Mouse (Mus musculus): ENCODE measurements at regions not wholly inside any gene's neighbourhood (a gene's known extent, or its start where the extent isn't known, plus 50 kb on each side); places are given as distances from the start of the nearest gene placed in this dataset.
A peak's percentile ranks its signal among the peaks of the same experiment; 100 is the strongest.

DNA sequence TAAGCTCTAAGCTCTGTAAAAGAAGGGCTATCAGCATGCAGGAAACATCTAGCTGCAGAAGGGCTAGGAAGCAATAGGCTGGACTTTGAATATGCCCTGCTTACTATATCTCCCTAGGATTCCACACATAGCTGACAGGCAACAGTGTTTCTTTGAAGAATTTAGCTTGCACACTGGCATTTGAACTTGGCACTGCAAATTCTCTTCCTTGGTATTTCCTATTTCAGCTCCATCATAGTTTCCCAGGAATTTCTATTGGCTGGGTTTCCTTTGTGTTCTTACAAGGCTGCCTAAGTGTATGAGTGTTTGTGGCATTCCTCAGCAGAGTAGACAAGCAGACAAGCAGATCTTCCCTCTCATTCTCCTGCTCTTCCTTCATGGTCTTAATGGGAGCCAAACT, 159.0 kb upstream of the Fggy start:
- DNase-seq: no peak

DNA sequence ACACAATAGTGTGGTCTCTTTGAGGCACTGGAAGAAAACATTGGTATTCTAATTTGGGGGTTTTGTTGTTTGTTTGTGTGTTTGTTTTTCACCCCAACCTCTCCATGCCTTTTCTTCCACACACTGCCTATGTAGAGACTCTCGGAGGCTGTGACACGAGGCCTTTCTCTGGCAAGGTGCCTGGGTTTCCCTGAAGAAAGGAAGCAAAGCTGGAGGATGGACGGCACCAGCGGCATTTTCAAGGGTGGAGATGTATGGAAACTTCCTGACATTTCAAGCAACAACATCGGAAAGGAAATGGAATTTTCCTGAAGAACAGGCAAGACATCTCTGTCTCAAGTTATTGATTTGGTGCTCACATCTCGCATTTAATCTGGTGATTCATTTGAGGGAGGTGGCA, 155.0 kb upstream of the Fggy start:
- no peak for DNase-seq

DNA sequence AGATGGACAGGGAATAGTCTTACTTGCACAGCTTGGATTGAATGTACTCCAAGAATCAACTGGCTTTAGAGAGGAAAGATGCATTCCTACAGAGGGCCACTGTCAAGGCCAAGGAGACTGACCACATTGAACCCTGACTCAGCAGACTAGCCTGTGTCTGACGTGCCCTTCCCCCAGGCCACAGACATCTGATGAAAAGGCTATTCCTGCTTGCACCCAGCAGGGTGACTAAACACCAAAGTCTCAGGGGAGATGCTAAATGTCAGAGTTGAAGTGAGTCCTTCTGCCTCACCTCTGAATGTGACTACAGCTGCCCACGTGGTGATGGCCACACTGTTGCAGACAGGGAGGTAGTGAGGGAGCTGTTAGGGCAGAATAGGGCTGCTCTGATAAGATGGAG, 140.2 kb upstream of the Fggy start:
- DNase-seq: no peak

DNA sequence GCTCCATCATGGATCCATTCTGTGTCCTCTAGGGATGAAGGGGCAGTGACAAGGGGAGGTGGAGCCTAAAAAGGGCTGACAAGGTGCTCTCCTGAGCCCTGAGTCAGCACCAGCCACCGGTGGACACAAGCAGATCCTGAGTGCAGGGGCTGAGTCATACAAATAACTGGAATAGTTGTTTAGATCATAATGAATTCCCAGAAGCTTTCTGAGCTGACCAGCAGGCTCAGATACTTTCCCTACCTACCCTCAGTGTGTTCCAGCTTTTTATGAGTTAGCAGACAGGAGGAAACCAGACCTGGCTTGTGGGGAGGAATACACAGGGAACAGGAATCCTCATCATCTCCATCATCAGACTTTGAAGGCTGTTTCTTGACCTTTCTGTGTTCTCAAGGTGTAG, 130.7 kb upstream of the Fggy start:
- DNase-seq: no peak

DNA sequence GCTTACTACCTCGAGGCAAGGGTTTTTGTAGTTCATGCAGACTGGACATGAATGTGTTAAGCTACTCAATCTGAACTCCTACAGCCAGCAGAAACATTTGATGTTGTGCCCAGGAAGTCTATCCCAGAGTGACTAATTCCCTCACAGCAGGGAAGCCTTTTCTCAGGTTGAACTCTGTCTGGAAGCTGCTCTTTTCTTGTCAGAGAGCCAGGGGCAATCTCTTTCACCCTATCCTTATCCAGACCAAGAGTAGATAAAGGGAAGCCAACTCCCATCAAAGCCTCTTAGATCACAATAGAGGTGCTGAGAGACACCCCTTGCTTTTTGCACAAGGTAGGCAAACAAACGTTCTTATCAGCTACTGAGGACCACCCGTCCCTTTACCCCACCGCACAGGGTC, 122.8 kb upstream of the Fggy start:
- DNase-seq: no peak

DNA sequence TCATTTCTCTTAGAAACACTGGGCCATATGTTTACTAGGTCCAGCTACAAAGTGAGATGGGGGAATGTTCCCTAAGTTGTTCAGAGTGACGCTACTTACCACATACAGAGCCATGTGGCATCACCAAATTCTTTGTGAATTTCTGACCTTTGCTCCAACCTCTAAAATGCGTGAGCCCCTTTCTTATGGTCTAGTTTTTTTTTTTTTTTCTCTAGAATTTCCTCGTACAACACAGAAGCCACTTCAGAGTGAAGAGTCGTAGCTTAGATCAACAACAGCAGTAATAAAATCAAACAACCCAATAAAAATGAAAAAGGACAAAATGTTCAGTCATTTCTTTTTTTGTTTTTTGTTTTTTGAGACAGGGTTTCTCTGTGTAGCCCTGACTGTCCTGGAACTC, 122.2 kb upstream of the Fggy start:
- no peak for DNase-seq

DNA sequence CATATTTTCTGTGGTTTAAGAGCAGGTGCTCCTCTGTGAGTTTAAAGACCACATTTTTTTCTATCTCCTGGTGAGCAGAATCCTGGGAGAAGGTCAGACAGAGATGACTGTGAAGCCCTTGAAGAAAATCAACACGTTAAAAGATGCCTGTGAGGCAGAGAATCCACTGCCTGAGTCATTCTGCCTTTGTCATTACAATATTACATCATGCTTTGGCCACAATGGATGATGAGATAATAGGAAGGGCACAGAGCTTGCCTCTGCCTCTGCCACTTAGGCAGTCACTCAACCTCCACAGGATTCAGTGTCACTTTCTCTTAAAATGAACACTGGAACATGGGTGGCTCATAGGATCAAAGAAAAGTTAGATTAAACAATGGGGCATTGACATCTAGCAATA, 117.5 kb upstream of the Fggy start:
- no peak for DNase-seq

DNA sequence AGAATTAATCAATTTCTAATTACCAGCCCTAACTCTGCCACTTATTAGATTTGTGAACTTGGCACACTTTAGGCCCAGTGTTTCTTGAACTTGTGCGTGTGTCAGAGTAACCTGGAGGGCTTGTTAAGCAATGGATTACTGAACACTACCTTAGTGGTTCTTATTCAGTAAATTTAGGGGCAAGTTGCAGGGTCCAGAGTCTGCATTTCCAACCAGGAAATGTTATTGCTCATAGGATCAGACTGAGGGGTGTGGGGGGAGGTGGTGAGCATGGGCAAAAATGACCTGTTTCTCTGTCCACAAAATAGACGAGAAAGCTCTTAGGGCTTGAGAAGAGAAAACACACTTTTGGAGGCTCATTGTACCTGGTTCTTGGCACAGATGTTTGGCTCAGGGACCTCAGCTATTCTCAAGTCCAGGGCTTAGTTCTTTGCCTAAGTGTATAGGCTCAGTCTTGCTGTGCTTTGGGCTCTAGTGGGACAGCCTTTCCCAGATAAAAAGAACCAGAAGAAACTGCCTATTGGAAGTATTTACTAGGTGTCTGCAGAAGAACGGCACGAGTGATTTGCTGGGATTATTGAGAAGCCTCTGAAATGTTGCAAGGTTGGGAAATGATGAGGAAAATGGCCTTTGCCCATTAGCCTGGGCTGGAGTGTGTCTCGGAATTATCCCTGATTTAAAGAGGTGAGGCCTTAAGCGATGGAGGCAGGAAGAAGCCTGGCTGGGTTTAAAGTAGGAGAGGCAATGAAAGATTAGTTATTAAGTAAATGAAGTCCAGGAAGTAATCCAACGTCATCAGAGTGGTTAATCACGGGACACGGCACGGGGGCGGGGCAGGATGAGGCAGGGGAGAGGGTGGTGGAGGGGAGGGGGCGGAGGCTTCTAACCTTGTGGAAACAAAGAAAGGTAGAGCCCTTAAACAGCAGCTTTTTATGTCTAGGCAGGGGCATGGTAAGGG, 113.2 kb upstream of the Fggy start:
- DNase-seq: no peak

DNA sequence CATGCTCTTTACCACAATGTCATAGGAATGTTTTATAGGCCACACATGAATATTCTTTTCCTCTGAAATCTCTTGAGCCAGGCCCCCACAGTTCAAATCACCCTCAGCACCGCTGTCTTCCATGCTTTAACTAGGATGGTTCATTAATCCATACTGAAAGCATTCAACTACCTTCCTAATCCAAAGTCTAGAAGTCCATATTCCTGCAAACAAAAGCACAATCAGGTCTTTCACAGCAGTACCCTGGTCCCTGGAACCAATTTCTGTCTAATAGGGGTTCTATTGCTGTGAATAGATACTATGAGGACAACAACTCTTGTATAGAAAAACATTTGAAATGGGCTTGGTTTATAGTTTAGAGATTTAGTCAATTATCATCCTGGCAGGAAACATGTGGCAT, 107.0 kb upstream of the Fggy start:
- no peak for DNase-seq

DNA sequence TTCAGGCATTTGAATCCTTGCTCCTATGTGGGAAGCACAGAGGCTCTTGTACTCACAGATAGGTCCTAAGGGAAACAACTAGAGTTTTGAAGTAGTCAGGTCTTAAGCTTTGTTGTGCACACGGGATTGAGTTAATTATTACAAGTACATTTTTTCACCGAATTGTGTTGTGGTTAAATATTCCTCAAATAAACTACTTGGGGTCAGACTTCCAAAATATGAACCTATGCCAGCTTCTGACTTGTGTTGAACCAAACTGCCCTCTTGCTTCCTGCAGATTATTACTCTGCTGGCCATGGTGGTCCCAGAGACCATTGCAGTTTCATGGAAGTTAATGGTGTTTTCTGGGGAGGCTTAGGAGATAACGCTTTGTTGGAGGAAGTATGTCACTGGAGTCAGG, 105.5 kb upstream of the Fggy start:
- no peak for DNase-seq

DNA sequence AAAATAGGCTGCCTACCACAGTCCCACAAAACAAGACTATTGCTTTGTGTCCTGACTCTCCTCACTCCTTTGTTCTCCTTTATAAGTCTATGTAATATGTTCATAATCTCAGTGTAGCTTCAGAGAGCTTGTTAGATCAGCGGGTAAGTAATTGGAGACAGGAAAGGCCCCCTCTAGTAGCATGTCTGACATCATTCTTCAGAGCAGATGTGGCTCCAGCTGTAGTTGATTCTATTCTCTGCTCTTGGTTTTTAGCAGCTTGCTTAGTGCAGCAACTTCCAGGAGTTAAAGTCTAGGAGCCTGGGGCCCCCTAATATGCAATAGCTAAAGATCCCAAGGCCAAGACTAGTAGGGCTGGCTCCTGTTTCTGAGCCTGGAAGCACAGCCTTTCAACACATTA, 101.0 kb upstream of the Fggy start:
- no peak for DNase-seq

DNA sequence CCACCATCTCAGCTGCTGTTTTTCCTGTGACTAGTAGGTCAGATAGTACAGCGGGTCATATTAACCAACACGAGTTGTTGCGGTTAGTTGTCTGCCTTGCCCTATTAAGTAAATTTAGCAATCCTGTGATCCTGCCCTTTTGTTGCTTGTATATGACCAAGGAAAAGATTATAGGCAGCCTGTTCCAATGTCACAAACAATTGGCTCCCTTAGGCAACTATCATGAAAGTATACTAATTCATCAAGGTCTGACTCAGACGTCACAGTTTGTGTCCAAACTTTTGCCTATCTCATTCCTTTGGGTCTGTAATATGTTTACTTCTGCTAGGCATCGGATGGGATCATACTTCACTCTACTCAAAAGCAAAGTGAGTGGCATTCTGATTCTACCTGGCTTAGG, 100.4 kb upstream of the Fggy start:
- DNase-seq: no peak

DNA sequence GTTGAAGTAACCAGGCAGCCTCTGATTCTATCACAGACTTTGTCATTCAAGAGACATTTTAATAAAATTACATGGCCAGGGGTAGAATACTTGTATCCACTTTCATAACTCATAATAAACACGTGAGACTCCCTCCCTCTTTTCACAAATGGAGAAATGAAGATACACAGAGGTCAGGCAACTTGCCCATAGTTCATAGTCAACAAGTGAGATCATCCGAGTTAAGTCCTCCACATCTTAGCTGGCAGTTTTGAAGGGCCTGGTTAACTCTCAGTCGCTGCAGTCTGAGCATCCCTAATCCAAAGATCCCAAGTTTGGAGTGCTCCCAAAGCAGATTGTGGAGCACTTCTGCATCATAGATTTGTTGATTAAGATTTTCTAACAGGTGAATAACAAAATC, 94.8 kb upstream of the Fggy start:
- DNase-seq: no peak

DNA sequence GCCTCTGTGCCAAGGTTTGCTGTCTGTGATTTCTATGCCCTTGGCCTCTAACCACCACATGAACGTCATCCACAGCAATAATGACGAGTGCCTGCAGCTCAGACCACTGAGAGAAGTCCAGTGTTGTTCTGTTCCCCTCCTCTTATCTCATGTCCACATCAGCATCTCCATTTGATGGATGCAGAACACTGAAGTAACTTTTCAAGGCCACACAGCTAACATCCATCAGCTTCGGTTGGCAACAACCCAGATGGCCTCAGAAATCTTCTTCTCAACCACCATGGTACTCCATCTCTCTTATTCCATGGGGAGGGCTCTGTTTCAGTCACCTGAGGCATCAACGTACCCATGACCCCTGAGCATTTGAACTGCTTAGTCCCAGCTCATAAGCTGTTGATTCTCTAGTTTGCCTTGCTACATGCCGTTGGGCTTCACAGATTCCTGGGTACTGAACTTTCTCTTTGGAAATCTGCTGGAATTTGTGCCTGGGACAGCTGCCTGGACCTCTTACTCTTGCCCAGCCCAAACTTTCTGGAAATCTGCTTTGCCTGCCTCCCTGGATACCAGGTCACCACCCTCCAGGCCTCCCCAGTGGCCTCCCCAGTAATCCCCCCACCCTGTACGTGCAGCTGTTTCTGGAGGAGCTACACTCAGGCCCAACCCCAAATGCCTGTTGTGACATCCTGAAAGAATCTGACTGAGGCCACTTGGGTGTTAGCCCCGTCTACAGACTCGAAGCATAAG, 94.1 kb upstream of the Fggy start:
- DNase-seq: no peak

DNA sequence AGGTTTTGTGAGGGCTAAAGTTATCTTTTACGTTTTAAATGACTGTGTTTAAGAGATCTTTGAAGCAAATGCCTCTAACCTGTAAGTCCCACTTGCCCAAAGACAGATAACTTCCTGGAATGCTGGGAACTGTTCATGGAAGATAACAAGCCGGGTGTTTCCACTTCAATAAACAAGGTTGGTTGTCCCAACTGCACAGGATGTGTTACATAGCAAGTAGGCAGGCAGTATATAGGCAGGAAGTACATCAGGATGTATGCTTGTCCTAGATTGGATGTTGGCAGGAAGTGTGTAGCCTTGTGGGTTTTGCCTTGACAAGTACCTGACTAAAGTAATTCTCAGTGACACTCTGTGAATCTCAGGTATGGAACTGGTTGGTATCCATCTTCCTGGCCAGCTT, 90.7 kb upstream of the Fggy start:
- no peak for DNase-seq

DNA sequence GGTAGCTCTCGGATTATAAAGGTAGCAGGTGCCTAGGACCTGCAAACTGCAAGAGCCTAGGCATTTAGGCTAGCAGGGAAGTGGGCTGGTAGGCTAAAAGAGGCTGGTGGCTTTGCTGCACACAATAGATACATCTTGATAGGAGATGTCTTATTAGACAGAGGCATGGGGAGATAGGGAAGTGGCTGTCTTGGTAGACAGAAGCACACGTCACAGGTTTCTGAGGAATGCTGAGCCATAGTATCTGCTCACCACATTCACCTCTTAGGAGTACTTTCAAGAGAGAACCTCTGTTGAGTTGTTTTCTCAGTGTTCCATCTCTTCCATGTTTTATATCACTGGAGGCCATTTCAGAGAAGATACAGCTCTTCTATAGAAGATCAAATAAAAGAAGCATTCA, 89.8 kb upstream of the Fggy start:
- DNase-seq: no peak

DNA sequence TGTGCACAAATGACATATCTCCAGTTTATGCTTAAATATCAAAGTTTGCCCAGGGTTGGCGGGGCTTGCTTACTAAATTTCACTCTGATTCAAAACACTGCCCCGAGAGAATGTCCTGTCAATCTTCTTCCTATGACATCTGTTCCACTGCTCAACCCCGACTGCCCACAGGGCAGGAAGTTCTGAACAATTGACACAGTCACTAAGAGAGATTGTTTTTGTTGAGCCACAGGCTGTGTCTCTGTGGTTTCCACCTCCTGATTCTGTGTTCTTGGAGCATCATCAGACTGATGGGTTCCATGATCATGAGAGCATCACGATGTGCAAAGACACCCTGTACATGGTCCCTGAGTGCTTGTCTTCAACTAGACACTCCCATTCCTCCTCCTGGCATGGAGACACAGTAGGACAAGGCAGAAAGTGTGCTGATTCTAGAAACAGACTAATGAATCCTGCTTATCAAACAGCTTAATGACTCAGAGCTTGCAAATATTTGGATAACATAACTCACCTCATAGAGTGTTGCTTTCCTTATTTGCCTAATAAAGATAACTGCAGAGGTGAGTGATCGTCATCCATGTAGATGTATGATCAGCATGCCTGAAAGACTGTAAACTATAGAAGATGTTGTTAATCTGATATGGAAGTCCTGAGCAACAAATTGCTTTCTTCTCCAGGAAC, 82.4 kb upstream of the Fggy start:
- no peak for DNase-seq

DNA sequence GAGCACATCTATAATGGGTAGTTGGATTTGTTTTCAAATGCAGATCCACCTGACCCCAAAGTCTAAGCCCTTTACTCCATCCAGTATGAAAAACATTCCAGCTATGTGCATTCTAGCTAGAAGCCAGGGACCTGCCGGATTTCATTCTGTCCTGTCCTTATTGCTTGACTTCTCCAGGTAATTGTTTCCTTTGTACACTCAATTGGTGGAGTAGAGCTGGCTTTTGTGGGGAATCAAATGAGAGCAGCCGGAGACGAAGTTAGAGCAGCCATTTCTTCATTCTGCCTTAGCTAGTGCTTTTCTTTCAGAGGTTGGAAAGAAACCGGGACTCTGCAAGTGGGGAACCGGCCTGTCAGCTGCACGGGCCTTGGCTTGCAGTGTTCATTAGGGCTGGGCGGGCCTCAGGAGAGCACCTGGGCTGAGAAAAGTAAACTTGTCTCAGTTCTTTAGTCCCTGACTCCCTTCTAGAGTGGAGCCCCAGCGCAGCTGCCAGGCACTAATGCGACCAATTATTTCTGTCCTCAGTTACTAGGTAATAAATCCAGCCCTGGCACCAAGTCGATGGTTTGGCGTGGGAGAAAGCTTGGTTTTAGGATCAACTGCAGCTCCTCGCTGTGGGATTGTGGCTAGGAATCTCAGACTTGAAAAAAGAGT, 81.1 kb upstream of the Fggy start:
- DNase-seq: peak in 1 of 2 experiments; percentile 3

DNA sequence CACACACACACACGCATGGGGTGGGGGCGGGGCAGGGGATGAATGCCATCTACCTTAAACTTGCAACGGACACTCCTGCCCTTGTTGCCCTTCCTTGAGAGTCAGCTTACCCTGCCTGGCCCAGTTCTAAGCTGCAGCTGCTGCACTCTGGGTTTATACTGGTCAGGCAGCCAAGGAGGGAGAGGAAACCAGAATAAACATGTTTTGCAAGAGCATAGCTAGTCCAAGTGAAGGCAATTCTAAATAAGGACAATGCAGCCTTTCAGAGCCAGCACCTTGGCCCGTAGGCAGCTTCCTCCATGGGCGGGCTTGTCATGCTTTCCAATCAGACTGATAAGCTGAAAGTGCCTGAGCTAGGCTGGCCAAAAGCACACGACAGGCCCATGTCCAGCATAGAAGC, 73.7 kb upstream of the Fggy start:
- no peak for DNase-seq

DNA sequence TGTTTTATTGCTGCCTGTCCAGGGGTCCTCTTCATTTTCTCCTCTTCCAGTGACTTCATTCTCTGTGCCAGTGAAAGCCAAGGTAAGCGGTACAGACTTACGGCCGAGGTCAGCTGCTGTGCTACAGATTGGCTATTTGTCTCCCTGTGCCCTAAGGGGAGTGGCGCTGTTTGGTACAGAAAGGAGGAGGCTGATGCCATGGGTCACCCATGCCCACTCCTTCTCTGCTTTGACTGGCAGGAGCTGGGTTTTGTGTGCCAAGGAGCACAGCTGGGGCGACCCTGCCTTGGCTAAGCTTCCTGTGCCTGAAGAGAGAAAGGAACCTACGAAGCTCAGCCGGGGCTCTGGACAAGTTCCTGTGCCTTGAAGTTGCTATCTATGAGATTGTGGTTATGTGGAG, 70.0 kb upstream of the Fggy start:
- peak; percentile 18 to 24 for DNase-seq

DNA sequence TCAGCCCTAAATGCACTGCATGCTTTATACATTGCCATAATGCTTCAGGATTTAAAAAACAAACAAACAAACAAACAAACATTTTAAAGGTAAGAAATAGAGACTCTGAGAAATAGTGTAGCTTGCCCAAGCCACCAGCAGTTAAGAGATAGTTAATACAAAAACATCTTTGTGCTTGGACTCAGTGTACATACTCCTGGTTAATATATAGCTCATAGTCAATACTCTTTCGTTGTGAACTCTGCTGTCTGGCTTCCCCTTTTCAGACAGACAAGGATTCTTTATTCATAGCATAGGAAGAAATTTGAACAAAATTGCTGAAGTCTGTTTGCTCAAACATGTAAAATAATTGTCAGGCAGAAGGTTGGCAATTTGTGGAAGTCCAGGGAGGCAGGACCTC, 69.3 kb upstream of the Fggy start:
- DNase-seq: no peak

DNA sequence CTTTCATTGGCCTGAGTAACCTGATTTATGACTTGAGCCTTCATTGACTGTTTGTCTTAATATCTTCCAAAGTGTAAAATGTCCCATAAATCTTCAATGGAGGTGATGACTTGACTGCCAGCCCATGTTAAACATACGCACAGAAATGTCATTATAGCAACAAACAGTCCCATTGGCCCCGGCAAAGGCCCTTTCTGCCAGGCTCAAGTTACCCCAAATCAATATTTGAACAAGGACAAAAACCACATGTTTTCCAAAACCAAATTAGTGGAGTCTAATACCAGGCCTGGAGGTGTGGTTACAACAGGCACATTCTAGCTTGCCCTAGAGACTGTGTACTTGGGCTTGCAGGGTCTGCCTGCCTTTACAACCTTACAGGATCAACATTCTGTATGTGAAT, 68.2 kb upstream of the Fggy start:
- DNase-seq: no peak

DNA sequence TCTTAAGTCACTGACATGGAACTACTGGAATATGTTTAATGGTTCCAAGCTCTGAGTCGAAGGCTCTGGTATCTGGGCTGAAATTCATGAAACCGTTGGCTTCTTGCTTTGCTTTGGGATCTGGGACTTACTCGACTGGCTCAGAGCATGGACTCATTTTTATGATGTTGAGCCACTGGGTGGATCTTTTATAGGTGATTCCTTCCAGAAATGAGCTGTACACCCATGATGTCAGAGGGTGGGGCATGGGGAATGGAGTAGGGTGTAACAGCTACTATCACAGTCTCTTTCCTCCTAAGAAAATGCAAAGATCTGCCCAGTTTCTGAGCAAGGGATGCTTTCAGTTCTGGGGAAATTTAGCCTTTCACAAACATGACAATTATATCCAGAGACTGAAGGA, 57.0 kb upstream of the Fggy start:
- DNase-seq: no peak

Data from cerebellum, postnatal 14 days (tissue).